Mouse (Mus musculus) cerebellum, adult 8-10 months (tissue): ENCODE data around the gene Lmna.

ENCODE experiments used
- DNase-seq: peaks from one replicate; pipeline ENCODE4 v3.0.0; 2022

The Lmna gene

GRCm38 (mm10) chr3:88442488-88442887 is 67.3 kb downstream of the Lmna start:
- DNase-seq, result no peak

- no peak for DNase-seq
These were observed 69.0 kb downstream of the Lmna start for GRCm38 (mm10) chr3:88440500-88441381.

- DNase-seq, result no peak
These were observed 70.2 kb downstream of the Lmna start for GRCm38 (mm10) chr3:88439582-88439981.

GRCm38 (mm10) chr3:88437454-88437853 is 72.3 kb downstream of the Lmna start:
- no peak for DNase-seq

GRCm38 (mm10) chr3:88436395-88437201 is 73.2 kb downstream of the Lmna start:
- peak; percentile 77 for DNase-seq

- no peak for DNase-seq
These were observed 74.2 kb downstream of the Lmna start for GRCm38 (mm10) chr3:88435515-88435914.
